Mouse (Mus musculus) liver, embryonic 15.5 days (tissue): Measurements from ENCODE around the gene Dnah11. TPM values are rescaled to one million over a fixed set of nuclear protein-coding genes. Genes with fewer than 3 reads are reported as not detected.
"Not testable (repeated sequence)": the region's sequence is repeated elsewhere in the genome, so short reads cannot be mapped to it uniquely, and the experiment has no call there.

Experiments used
- ATAC-seq: fragments of 200-750 bp; cut with Nextera tagmentation; 2 replicates; pipeline ENCODE4 v1.8.0; 2017; ENCODE audit warnings: moderate number of reproducible peaks, mild to moderate bottlenecking, moderate library complexity; ENCODE audit not compliant: insufficient read depth
- H3K27ac ChIP-seq: fragments of 300-500 bp; sonication (generic); replicated peaks from 2 replicates; pipeline ENCODE4 v1.5.1; 2015; ENCODE audit warnings: mild to moderate bottlenecking, inconsistent platforms
- H3K27me3 ChIP-seq: fragments of 300-500 bp; sonication (generic); 2 replicates; pipeline ENCODE4 v1.6.1; 2015; ENCODE audit warnings: mild to moderate bottlenecking, inconsistent platforms
- H3K36me3 ChIP-seq: fragments of 300-500 bp; sonication (generic); replicated peaks from 2 replicates; pipeline ENCODE4 v1.6.1; 2015; ENCODE audit warnings: moderate library complexity, mild to moderate bottlenecking, inconsistent platforms
- H3K4me1 ChIP-seq: fragments of 300-500 bp; sonication (generic); replicated peaks from 2 replicates; pipeline ENCODE4 v1.6.1; 2015; ENCODE audit warnings: inconsistent platforms
- H3K4me2 ChIP-seq: fragments of 300-500 bp; sonication (generic); 2 replicates; pipeline ENCODE4 v1.6.1; 2015; ENCODE audit warnings: moderate library complexity, mild to moderate bottlenecking, inconsistent platforms
- H3K4me3 ChIP-seq: fragments of 300-500 bp; sonication (generic); replicated peaks from 2 replicates; pipeline ENCODE4 v1.5.1; 2015; ENCODE audit warnings: mild to moderate bottlenecking, inconsistent platforms
- H3K9ac ChIP-seq: fragments of 300-500 bp; sonication (generic); 2 replicates; pipeline ENCODE4 v1.6.1; 2015; ENCODE audit warnings: moderate library complexity, mild to moderate bottlenecking, inconsistent platforms
- H3K9me3 ChIP-seq: fragments of 300-500 bp; sonication (generic); replicated peaks from 2 replicates; pipeline ENCODE4 v1.6.1; 2016; ENCODE audit warnings: inconsistent platforms
- WGBS: fragments of 180-500 bp; shearing (Covaris S2); methylation state at CpG from one replicate; pipeline ENCODE4 v1.1.7; 2015; ENCODE audit warnings: mixed read lengths; ENCODE audit not compliant: insufficient replicate concordance; 5-methylcytosine and 5-hydroxymethylcytosine counted together
- polyA plus RNA-seq: library from polyadenylated mRNA; unstranded; fragments of >200 nt; fragmentation: Nextera tagmentation; extraction: Ambion mirVana; gene quantifications from 2 replicates; pipeline ENCODE4 v1.2.1, GENCODE M21; 2015

Gene Dnah11
- polyA plus RNA-seq, 1 experiment from 2014 or later: 0.03 TPM

GRCm38 (mm10) chr12:117905232-117905840 lies 293.5 kb downstream of the Dnah11 start:
- H3K36me3 ChIP-seq, H3K9me3 ChIP-seq, H3K27me3 ChIP-seq, ATAC-seq, H3K4me1 ChIP-seq, H3K4me3 ChIP-seq, H3K4me2 ChIP-seq, H3K9ac ChIP-seq, H3K27ac ChIP-seq: not testable (repeated sequence)
- 56% methylated on average over 4 of the region's 4 CpGs for WGBS

- Histone ChIP-seq H3K4me3 (no peak overlapping the region), H3K36me3 (no peaks in the 10 kb centered on the region), H3K27me3 (no peaks in the 10 kb centered on the region), H3K4me2 (no peak overlapping the region), H3K9me3 (no peaks in the 10 kb centered on the region), H3K27ac (no peak overlapping the region), H3K9ac (no peak overlapping the region), H3K4me1 (no peaks in the 10 kb centered on the region)
- 75% methylated on average over 8 of the region's 8 CpGs for WGBS
- ATAC-seq: no peak
Observed at GRCm38 (mm10) chr12:117903671-117904070, 295.2 kb downstream of the Dnah11 start.

GRCm38 (mm10) chr12:117901352-117901751 lies 297.5 kb downstream of the Dnah11 start:
- ATAC-seq, H3K4me3 ChIP-seq, H3K36me3 ChIP-seq, H3K27me3 ChIP-seq, H3K4me1 ChIP-seq, H3K9me3 ChIP-seq, H3K9ac ChIP-seq, H3K4me2 ChIP-seq, H3K27ac ChIP-seq: not testable (repeated sequence)
- 35% methylated on average over 2 of the region's 4 CpGs for WGBS

DNA sequence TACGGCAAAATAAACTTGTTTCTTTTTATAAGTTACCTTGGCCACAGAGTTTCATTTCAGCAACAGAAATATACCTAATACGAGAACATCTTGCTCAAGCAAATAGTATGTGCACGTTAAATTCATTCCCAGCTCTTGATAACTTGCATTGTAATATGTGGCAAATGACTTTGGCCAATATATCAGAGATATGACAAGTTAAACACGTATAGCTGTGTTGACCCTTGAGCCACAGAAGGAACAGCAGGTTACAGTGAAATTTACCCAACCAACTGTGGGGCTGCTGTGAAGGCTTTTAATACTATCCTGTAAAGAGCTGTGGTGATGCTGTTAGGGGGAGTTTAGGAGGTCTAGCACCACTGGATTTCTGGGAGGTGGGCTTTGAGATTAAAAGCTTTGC lies 298.0 kb downstream of the Dnah11 start:
- H3K9ac ChIP-seq, ATAC-seq, H3K27ac ChIP-seq: not testable (repeated sequence)

DNA sequence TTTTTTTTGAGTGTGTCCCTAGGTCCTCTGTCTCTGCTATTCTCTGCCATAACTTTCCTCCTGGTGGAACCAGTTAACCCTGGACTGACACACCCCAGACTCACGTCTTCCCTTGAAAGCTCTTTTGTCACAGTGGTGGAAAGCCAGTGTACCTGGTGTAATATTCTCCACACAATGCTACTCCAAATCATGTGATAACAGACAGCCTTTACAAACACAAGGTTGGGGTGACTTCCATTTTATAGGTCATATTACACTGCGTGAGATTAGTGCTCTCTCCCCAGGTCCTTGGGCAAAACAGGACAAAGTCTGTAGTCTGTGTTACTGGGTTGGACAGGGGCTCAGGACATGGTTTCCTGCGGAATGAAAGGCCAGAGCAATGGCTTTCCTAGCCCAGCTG lies 311.4 kb downstream of the Dnah11 start:
- H3K4me2 ChIP-seq: no peak overlapping the region
- no peaks in the 10 kb centered on the region for H3K27me3 ChIP-seq
- no peak overlapping the region for H3K27ac ChIP-seq
- H3K4me3 ChIP-seq: no peak overlapping the region
- H3K9me3 ChIP-seq: no peaks in the 10 kb centered on the region
- no peaks in the 10 kb centered on the region for H3K4me1 ChIP-seq
- H3K9ac ChIP-seq: no peak overlapping the region
- no peaks in the 10 kb centered on the region for H3K36me3 ChIP-seq
- 70% methylated on average over 3 of the region's 3 CpGs for WGBS
- ATAC-seq: no peak

More for the DNA sequence above, 298.0 kb downstream of the Dnah11 start:
- H3K4me3 ChIP-seq, H3K9me3 ChIP-seq, H3K27me3 ChIP-seq, H3K36me3 ChIP-seq, H3K4me1 ChIP-seq, H3K4me2 ChIP-seq: not testable (repeated sequence)
- 69% methylated on average over 1 of the region's 4 CpGs for WGBS

DNA sequence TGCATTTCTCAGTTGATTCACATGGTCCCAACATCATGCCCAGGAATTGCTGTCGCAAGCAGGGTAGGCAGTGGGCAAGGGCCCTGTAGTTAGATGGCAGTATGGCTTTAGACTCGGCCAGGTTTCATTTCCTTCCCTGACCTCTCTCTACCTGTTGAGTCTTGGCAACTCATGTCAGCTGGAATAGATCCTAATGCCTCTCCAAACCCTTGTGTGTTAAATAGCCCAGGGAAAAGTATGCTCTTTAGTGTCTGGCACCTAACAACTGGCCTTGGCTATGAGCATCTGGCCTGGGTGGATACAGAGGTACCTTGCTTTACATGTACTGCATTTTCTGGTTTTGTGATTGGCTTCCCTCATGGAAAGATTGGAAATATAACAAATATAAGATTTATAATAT lies 314.2 kb downstream of the Dnah11 start:
- Histone ChIP-seq H3K36me3 (peaks cover 6% of the 10 kb centered on the region), H3K4me3 (no peak overlapping the region), H3K4me2 (no peak overlapping the region), H3K9ac (no peak overlapping the region), H3K27ac (no peak overlapping the region), H3K27me3 (no peaks in the 10 kb centered on the region), H3K4me1 (no peaks in the 10 kb centered on the region), H3K9me3 (no peaks in the 10 kb centered on the region)
- no peak for ATAC-seq
- WGBS: 76% methylated on average over 2 of the region's 2 CpGs

DNA sequence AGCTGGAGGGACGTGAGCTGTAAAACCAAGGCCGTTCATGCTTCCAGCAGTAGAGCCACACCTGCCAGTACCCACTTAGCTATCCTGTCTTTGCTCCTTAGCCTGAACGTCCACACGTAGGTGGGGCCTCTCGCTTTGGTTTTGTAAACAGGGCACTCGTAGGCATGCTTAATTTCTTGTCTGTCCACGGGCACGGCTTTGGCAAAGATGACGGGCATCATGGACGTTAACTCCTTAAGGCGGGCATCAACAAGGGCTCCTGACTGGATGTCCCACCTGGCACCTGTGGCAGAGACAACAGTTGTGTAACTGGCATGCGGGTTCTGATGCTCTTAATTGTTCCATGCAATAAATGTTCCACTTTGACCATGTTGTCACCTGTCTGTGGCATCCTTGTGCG lies 320.5 kb downstream of the Dnah11 start:
- Histone ChIP-seq H3K4me2 (no peak overlapping the region), H3K9me3 (no peaks in the 10 kb centered on the region), H3K27me3 (no peaks in the 10 kb centered on the region), H3K36me3 (peaks cover 60% of the 10 kb centered on the region), H3K4me3 (no peak overlapping the region), H3K9ac (no peak overlapping the region), H3K4me1 (no peaks in the 10 kb centered on the region), H3K27ac (no peak overlapping the region)
- no peak for ATAC-seq
- 85% methylated on average over 13 of the region's 13 CpGs for WGBS

- Histone ChIP-seq H3K4me1 (no peaks in the 10 kb centered on the region), H3K27me3 (no peaks in the 10 kb centered on the region), H3K4me2 (no peak overlapping the region), H3K9me3 (no peaks in the 10 kb centered on the region), H3K4me3 (no peak overlapping the region), H3K36me3 (peaks cover 63% of the 10 kb centered on the region), H3K9ac (no peak overlapping the region), H3K27ac (no peak overlapping the region)
- 63% methylated on average over 5 of the region's 5 CpGs for WGBS
- no peak for ATAC-seq
Observed at GRCm38 (mm10) chr12:117872265-117872664, 326.6 kb downstream of the Dnah11 start.

DNA sequence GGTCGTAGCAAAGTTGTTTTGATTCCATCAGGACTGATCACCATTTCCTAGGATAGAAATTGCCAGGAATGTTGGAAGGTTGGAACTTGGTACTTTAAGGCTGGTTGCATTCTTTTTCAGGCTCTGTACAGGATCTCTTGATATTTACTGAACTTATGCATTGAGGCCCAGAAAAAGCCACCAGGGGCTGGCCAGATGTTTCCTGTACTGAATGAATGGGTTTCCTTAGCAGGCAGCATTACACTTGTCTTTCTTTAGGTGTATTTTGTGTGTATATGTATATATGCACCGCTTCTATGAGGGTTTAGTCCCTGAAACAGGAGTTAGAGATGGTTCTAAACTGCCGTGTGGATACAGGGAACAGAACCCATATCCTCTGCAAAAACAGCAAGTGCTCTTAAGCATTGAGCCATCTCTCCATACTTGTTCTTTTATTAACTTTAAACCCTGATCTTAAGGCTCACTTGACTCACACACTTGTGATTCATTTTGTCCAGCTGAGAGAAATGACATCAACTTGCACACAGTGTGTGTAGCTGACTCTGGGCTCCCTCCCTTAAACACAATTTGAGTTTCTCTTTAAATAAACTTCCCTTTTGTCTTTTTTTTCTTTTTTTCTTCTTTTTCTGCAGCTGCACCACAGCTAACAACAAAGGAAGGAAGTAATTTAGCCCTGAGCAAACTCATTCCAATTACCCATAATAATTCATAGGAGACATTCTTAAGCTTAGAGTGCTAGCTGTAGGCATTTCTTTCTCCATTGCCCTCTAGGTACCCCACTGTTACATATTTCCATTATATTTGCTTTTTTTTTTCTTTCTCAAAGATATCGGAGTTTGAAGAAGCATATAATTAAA lies 330.9 kb downstream of the Dnah11 start:
- H3K9me3 ChIP-seq: no peaks in the 10 kb centered on the region
- H3K36me3 ChIP-seq: peaks cover 33% of the 10 kb centered on the region
- H3K9ac ChIP-seq: no peak overlapping the region
- no peak for ATAC-seq
- WGBS: 65% methylated on average over 4 of the region's 4 CpGs
- H3K27ac ChIP-seq: no peak overlapping the region
- H3K27me3 ChIP-seq: no peaks in the 10 kb centered on the region
- H3K4me1 ChIP-seq: no peaks in the 10 kb centered on the region
- H3K4me3 ChIP-seq: no peak overlapping the region
- no peak overlapping the region for H3K4me2 ChIP-seq

DNA sequence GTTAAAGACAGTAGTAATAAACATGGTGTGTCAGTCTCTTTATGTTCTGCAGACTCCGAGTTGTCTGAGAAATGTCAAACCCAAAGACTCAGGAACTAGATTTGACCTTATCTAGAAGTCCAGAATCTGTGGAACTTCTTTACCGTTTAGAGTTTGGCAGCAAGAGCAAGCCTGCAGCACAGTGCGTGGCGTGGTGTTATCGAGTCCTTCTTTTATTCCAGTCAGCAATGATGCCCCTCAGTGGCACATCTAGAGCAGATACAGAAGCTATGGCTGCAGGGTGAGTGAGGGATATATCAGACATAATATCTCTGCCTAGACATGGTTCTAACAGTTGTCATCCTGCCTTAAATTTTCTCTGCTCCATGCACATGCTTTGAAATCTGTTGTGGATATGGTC lies 336.2 kb downstream of the Dnah11 start:
- H3K4me3 ChIP-seq: no peak overlapping the region
- no peak for ATAC-seq
- no peak overlapping the region for H3K27ac ChIP-seq
- H3K36me3 ChIP-seq: 0 out of 2 replicates have a peak, but pooled peaks cover 14% of the 10 kb centered on the region
- H3K4me1 ChIP-seq: no peaks in the 10 kb centered on the region
- no peaks in the 10 kb centered on the region for H3K9me3 ChIP-seq
- H3K9ac ChIP-seq: no peak overlapping the region
- no peak overlapping the region for H3K4me2 ChIP-seq
- WGBS: 28% methylated on average over 5 of the region's 5 CpGs
- H3K27me3 ChIP-seq: no peaks in the 10 kb centered on the region

DNA sequence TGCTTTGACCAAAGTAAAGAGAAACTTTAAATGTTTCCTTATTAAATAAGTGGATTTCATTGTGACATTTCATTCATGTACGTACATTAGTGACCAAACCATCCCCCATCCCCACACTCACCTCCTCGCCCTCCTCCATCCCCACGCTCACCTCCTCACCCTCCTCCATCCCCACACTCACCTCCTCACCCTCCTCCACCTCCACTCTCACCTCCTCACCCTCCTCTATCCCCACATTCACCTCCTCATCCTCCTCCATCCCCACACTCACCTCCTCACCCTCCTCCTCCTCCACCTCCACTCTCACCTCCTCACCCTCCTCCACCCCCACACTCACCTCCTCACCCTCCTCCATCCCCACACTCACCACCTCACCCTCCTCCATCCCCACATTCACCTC lies 337.6 kb downstream of the Dnah11 start:
- no peak for ATAC-seq
- no peak overlapping the region for H3K27ac ChIP-seq
- H3K9me3 ChIP-seq: no peaks in the 10 kb centered on the region
- H3K27me3 ChIP-seq: no peaks in the 10 kb centered on the region
- H3K9ac ChIP-seq: no peak overlapping the region
- 55% methylated on average over 3 of the region's 3 CpGs for WGBS
- H3K36me3 ChIP-seq: no peaks in the 10 kb centered on the region
- H3K4me1 ChIP-seq: no peaks in the 10 kb centered on the region
- no peak overlapping the region for H3K4me3 ChIP-seq
- H3K4me2 ChIP-seq: no peak overlapping the region
